Mouse (Mus musculus): Measurements from ENCODE around the gene AC109138.7. TPM values are rescaled to one million over a fixed set of nuclear protein-coding genes. Genes with fewer than 3 reads are reported as not detected.

The AC109138.7 gene
- total RNA-seq, 2 experiments from 2014 or later: not detected

Small RNAs within 50 kb of the gene (microRNA-seq; reads per million reads assigned to microRNA genes)
- gene Gm26115 (ENCODE audit: borderline number of aligned reads in 2 of 2) (0 reads per million in 2 experiments), gene Mir6985 (ENCODE audit: borderline number of aligned reads in 2 of 2) (0 to 0.72 reads per million in 2 experiments)

Other genes starting within 250 kb of the AC109138.7 start
- under 1 TPM in 1 of 2 experiments, not detected in 1; 0.39 TPM for gene Aldh3b2, start 242.0 kb upstream of the AC109138.7 start, total RNA-seq (2021)
- 10 to 100 TPM; 22.8 to 24.4 TPM for gene Acy3, start 227.8 kb upstream of the AC109138.7 start, total RNA-seq (2021)
- gene Tbx10, start 221.6 kb upstream of the AC109138.7 start, total RNA-seq (2021): not detected
- 100 to 1,000 TPM; 126 to 140 TPM for gene Nudt8, start 213.8 kb upstream of the AC109138.7 start, total RNA-seq (2021)
- 1 to 10 TPM; 1.3 to 1.4 TPM for gene Gm49405, start 213.7 kb upstream of the AC109138.7 start, total RNA-seq (2021)
- gene Doc2g, start 211.0 kb upstream of the AC109138.7 start, total RNA-seq (2021): 100 to 1,000 TPM; 174 to 196 TPM
- 1,000 to 10,000 TPM; 1,111 to 1,164 TPM for gene Ndufv1, start 201.6 kb upstream of the AC109138.7 start, total RNA-seq (2021)
- 100 to 1,000 TPM; 339 to 350 TPM for gene Gstp1, start 176.4 kb upstream of the AC109138.7 start, total RNA-seq (2021)
- gene Gstp2, start 168.3 kb upstream of the AC109138.7 start, total RNA-seq (2021): 100 to 1,000 TPM; 120 to 124 TPM
- gene Gstp3, start 154.8 kb upstream of the AC109138.7 start, total RNA-seq (2021): not detected
- not detected for gene Cabp2, start 132.8 kb upstream of the AC109138.7 start, total RNA-seq (2021)
- 10 to 100 TPM; 35.3 to 39.1 TPM for gene Cdk2ap2, start 117.2 kb upstream of the AC109138.7 start, total RNA-seq (2021)
- gene Pitpnm1, start 114.4 kb upstream of the AC109138.7 start, total RNA-seq (2021): 10 to 100 TPM; 20.7 to 22.9 TPM
- 10 to 100 TPM; 56.8 to 64.0 TPM for gene Aip, start 88.5 kb upstream of the AC109138.7 start, total RNA-seq (2021)
- not detected for gene Gpr152, start 74.6 kb upstream of the AC109138.7 start, total RNA-seq (2021)
- under 1 TPM in 1 of 2 experiments, not detected in 1; 0.19 TPM for gene Cabp4, start 70.3 kb upstream of the AC109138.7 start, total RNA-seq (2021)
- 10 to 100 TPM; 52.4 to 55.6 TPM for gene Coro1b, start 65.7 kb upstream of the AC109138.7 start, total RNA-seq (2021)
- gene Ptprcap, start 60.8 kb upstream of the AC109138.7 start, total RNA-seq (2021): 1 to 10 TPM; 1.1 to 1.3 TPM
- gene Rps6kb2, start 51.0 kb upstream of the AC109138.7 start, total RNA-seq (2021): 10 to 100 TPM; 16.4 to 18.8 TPM
- gene Carns1, start 38.9 kb upstream of the AC109138.7 start, total RNA-seq (2021): 10 to 100 TPM; 29.4 to 33.7 TPM
- gene Tbc1d10c, start 23.1 kb upstream of the AC109138.7 start, total RNA-seq (2021): 10 to 100 TPM in 1 of 2 experiments, 1 to 10 TPM in 1; 6.6 to 11.1 TPM
- gene Ppp1ca, start 22.3 kb upstream of the AC109138.7 start, total RNA-seq (2021): 100 to 1,000 TPM; 326 to 332 TPM
- 1 to 10 TPM; 5.2 to 5.3 TPM for gene Rad9a, start 12.7 kb upstream of the AC109138.7 start, total RNA-seq (2021)
- gene Clcf1, start 119 bp upstream of the AC109138.7 start, total RNA-seq (2021): 1 to 10 TPM in 1 of 2 experiments, under 1 TPM in 1; 0.51 to 1.2 TPM
- gene Pold4, start 17.5 kb downstream of the AC109138.7 start, total RNA-seq (2021): 10 to 100 TPM; 11.9 to 13.7 TPM
- gene Ssh3, start 54.8 kb downstream of the AC109138.7 start, total RNA-seq (2021): 1 to 10 TPM; 7.2 to 8.6 TPM
- under 1 TPM; 0.51 to 0.80 TPM for gene Ankrd13d, start 68.8 kb downstream of the AC109138.7 start, total RNA-seq (2021)
- 10 to 100 TPM; 47.5 to 50.4 TPM for gene Grk2, start 91.9 kb downstream of the AC109138.7 start, total RNA-seq (2021)
- 10 to 100 TPM; 39.4 to 41.1 TPM for gene Kdm2a, start 183.9 kb downstream of the AC109138.7 start, total RNA-seq (2021)
- gene Rhod, start 225.1 kb downstream of the AC109138.7 start, total RNA-seq (2021): 1 to 10 TPM; 5.5 to 5.8 TPM

Measured in heart, postnatal 36 days (tissue).